Mouse (Mus musculus) myocyte (in vitro differentiated cells): ENCODE measurements around the gene Sema4b. TPM values are rescaled to one million over a fixed set of nuclear protein-coding genes. Genes with fewer than 3 reads are reported as not detected.

Experiments used
- H3K27me3 ChIP-seq: one replicate; pipeline ENCODE4 v1.6.1; 2011; ENCODE audit not compliant: control insufficient read depth, insufficient read depth, insufficient read length
- H3K36me3 ChIP-seq: one replicate; pipeline ENCODE4 v1.6.1; 2011; ENCODE audit not compliant: control insufficient read depth, insufficient read depth
- H3K4me2 ChIP-seq: one replicate; pipeline ENCODE4 v1.6.1; 2011; ENCODE audit warnings: low read depth, control low read depth
- H3K4me3 ChIP-seq: one replicate; pipeline ENCODE4 v1.5.1; 2011; ENCODE audit warnings: mild to moderate bottlenecking, control low read depth, moderate library complexity
- H3K79me2 ChIP-seq: one replicate; pipeline ENCODE4 v1.6.1; 2011; ENCODE audit not compliant: control insufficient read depth, insufficient read depth
- H3ac ChIP-seq: one replicate; pipeline ENCODE4 v1.6.1; 2011; ENCODE audit not compliant: control insufficient read depth, insufficient read length
- CEBPB ChIP-seq: IDR thresholded peaks from 2 replicates; pipeline ENCODE4 v1.6.1; 2011; ENCODE audit warnings: mild to moderate bottlenecking, moderate library complexity; ENCODE audit not compliant: poor library complexity, insufficient read depth, severe bottlenecking
- E2F4 ChIP-seq: IDR thresholded peaks from one replicate; pipeline ENCODE4 v1.6.1; 2011; ENCODE audit warnings: mild to moderate bottlenecking, control low read depth, moderate library complexity; ENCODE audit not compliant: insufficient read depth
- MAX ChIP-seq: IDR thresholded peaks from one replicate; pipeline ENCODE4 v1.6.1; 2011; ENCODE audit warnings: low read depth, mild to moderate bottlenecking, control low read depth
- MYOD1 ChIP-seq, 3 experiments: IDR thresholded peaks; one replicate each; pipeline ENCODE4 v1.6.1; 2011; ENCODE audit warnings: control low read depth in 2 of 3, low read depth in 2 of 3, mild to moderate bottlenecking in 2 of 3, moderate library complexity in 1 of 3; ENCODE audit not compliant: insufficient read length in 2 of 3, control insufficient read depth in 1 of 3
- MYOG ChIP-seq, 3 experiments: IDR thresholded peaks; one replicate each; pipeline ENCODE4 v1.6.1; 2011; ENCODE audit warnings: control low read depth in 2 of 3, low read depth in 2 of 3, mild to moderate bottlenecking in 2 of 3; ENCODE audit not compliant: insufficient read length in 2 of 3, control insufficient read depth in 1 of 3, insufficient read depth in 1 of 3
- POLR2A ChIP-seq: IDR thresholded peaks from one replicate; pipeline ENCODE4 v1.6.1; 2011; ENCODE audit warnings: low read depth, mild to moderate bottlenecking, control low read depth, moderate library complexity; ENCODE audit not compliant: insufficient read length
- POLR2AphosphoS2 ChIP-seq: IDR thresholded peaks from one replicate; pipeline ENCODE4 v1.6.1; 2011; ENCODE audit warnings: low read depth, control low read depth; ENCODE audit not compliant: insufficient read length
- REST ChIP-seq: IDR thresholded peaks from one replicate; pipeline ENCODE4 v1.6.1; 2011; ENCODE audit warnings: mild to moderate bottlenecking, control low read depth, moderate library complexity; ENCODE audit not compliant: insufficient read depth, insufficient read length
- SRF ChIP-seq: IDR thresholded peaks from one replicate; pipeline ENCODE4 v1.6.1; 2011; ENCODE audit warnings: low read depth; ENCODE audit not compliant: control insufficient read depth, insufficient read length
- TCF12 ChIP-seq: IDR thresholded peaks from one replicate; pipeline ENCODE4 v1.6.1; 2011; ENCODE audit warnings: mild to moderate bottlenecking, control low read depth; ENCODE audit not compliant: poor library complexity, insufficient read depth, severe bottlenecking
- TCF3 ChIP-seq: IDR thresholded peaks from one replicate; pipeline ENCODE4 v1.6.1; 2011; ENCODE audit warnings: low read depth, control low read depth; ENCODE audit not compliant: insufficient read length
- USF1 ChIP-seq: IDR thresholded peaks from one replicate; pipeline ENCODE4 v1.6.1; 2011; ENCODE audit warnings: low read depth, mild to moderate bottlenecking, control low read depth, moderate library complexity
- polyA plus RNA-seq: library from polyadenylated mRNA; unstranded; fragments of >200 nt; fragmentation: generic; extraction: Trizol; gene quantifications from one replicate; pipeline ENCODE4 v1.2.1, GENCODE M21; 2012; ENCODE audit warnings: missing spikeins

Gene Sema4b
- polyA plus RNA-seq, 1 experiment, result 11.4 TPM

DNA sequence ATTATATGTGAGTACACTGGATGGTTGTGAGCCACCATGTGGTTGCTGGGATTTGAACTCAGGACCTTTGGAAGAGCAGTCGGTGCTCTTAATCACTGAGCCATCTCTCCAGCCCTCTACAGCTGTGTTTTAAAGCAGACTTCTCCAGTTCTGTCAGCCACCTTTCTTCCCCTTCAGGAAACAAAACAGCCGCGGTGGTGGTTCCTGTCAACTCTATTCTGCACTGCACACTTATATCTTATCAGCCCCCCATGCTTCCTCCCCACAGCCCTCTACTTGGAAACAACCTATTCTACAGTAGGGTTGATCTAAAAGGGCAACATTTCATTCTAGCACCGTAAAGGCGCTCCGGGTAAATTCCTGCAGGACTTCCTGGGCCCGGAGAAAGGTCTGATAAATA lies 60.2 kb downstream of the Sema4b start:
- peak overlapping the region; percentile 31 for H3K4me3 ChIP-seq
- H3K36me3 ChIP-seq, result no peaks in the 10 kb centered on the region
- no peaks in the 10 kb centered on the region for H3K79me2 ChIP-seq
- peak overlapping the region; percentile 70 for H3K4me2 ChIP-seq
- no peaks in the 10 kb centered on the region for H3K27me3 ChIP-seq
- peak overlapping the region; percentile 22 for H3ac ChIP-seq
- TF ChIP-seq TCF12 (no peak), REST (no peak)

DNA sequence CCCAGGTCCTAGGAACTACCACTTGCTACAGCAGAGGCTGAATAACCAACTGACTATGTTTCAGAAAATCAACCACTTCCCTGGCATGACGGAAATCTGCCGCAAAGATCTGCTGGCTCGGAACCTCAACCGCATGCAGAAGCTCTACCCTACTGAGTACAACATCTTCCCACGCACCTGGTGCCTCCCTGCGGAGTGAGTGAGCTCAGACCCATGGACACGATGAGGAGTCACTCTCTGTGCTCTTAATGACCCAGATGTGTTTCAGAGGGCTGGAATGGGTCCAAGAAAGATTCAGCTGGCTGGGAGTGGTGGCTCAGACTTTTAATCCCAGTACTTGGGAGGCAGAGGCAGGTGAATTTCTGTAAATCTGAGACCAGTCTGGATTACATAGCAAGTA lies 65.8 kb downstream of the Sema4b start:
- Histone ChIP-seq H3K4me2 (no peak overlapping the region), H3K79me2 (no peaks in the 10 kb centered on the region), H3ac (no peak overlapping the region), H3K36me3 (no peaks in the 10 kb centered on the region), H3K4me3 (no peak overlapping the region), H3K27me3 (no peaks in the 10 kb centered on the region)
- TF ChIP-seq SRF, result no peak
- no peak for TF ChIP-seq E2F4
- no peak for TF ChIP-seq TCF3
- TF ChIP-seq REST, result no peak
- TF ChIP-seq POLR2AphosphoS2, result no peak
- no peak for TF ChIP-seq POLR2A
- no peak for TF ChIP-seq MAX

DNA sequence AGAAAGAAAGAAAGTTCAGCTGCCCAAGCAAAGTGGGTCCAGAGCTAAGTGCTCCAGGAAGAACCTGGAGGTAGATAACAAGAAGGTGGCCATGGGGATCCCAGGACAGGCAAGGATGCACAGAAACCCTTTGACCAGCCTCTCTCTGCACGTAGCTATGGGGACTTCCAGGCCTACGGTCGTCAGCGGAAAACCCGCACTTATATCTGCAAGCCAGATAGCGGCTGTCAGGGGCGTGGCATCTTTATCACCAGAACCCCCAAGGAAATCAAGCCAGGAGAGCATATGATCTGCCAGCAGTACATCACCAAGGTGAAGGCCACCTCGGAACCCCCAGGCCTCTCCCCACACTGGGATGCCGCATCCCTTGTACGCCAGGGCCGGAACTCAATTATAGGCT lies 66.2 kb downstream of the Sema4b start:
- Histone ChIP-seq H3K36me3 (no peaks in the 10 kb centered on the region), H3ac (no peak overlapping the region), H3K79me2 (no peaks in the 10 kb centered on the region), H3K4me3 (no peak overlapping the region), H3K27me3 (no peaks in the 10 kb centered on the region), H3K4me2 (no peak overlapping the region)
- TF ChIP-seq MAX (no peak), E2F4 (no peak), POLR2AphosphoS2 (no peak), SRF (no peak), TCF12 (no peak), REST (no peak), MYOG (IDR thresholded peaks at IDR 0.05; ENCODE audit: control insufficient read depth in 1 of 3, insufficient read depth in 1 of 3, insufficient read length in 2 of 3, low read depth in 2 of 3) (no peak), TCF3 (no peak), POLR2A (no peak), CEBPB (no peak), MYOD1 (IDR thresholded peaks at IDR 0.05; ENCODE audit: control insufficient read depth in 1 of 3, insufficient read length in 2 of 3, low read depth in 2 of 3) (no peak), USF1 (no peak)

DNA sequence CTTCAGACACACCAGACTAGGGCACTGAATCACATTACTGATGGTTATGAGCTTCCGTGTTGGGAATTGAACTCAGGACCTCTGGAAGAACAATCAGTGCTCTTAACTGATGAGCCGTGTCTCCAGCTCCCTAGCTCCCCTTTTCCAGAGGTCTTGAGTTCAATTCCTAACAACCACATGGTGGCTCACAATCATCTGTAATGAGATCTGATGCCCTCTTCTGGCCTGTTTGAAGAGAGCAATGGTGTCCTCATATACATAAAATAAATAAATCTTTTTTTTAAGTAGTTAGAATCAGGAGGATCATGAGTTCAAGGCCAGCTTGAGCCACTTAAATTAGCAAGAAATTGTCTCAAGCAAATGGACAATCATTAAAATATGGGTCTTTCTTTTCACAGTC lies 69.3 kb downstream of the Sema4b start:
- Histone ChIP-seq H3K27me3 (no peaks in the 10 kb centered on the region), H3K36me3 (no peaks in the 10 kb centered on the region), H3K79me2 (no peaks in the 10 kb centered on the region), H3ac (no peak overlapping the region), H3K4me3 (no peak overlapping the region), H3K4me2 (no peak overlapping the region)
- TF ChIP-seq TCF3 (no peak), USF1 (no peak), POLR2AphosphoS2 (no peak), MYOD1 (IDR thresholded peaks at IDR 0.05; ENCODE audit: control insufficient read depth in 1 of 3, insufficient read length in 2 of 3, low read depth in 2 of 3) (no peak), MAX (no peak), REST (no peak), POLR2A (no peak), E2F4 (no peak)

DNA sequence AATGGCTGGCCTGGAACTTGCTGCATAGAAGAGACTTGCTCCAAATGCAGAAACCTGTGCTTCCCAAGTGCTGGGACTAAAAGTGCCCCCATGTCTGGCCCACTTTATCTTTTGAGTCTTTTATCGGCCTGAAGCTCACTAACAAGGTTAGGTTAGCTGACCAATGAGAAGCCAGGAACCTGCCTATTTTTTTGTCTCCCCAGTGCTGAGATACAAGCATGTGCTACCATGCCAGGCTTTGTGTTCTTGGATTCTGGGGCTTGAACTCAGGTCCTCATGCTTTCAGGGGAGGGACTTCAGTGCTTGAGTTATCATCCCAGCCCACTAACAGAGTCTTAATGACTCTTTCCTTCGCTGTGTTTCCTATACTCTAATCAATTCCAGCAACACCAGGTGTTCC lies 71.1 kb downstream of the Sema4b start:
- peaks cover 14% of the 10 kb centered on the region for H3K79me2 ChIP-seq
- no peaks in the 10 kb centered on the region for H3K36me3 ChIP-seq
- TF ChIP-seq SRF (no peak), E2F4 (no peak), REST (no peak), POLR2AphosphoS2 (no peak), TCF12 (no peak)
- H3K27me3 ChIP-seq, result no peaks in the 10 kb centered on the region
- H3ac ChIP-seq, result no peak overlapping the region
- H3K4me2 ChIP-seq, result no peak overlapping the region
- no peak overlapping the region for H3K4me3 ChIP-seq
